Mouse (Mus musculus) erythroblast, embryonic 14.5 days (primary cell): Measurements from ENCODE around the gene Svs1.

ENCODE experiments used
- GATA1 ChIP-seq: IDR thresholded peaks from 2 replicates; pipeline ENCODE4 v1.6.1; 2012; ENCODE audit warnings: low read length, inconsistent platforms, mixed read lengths
- TAL1 ChIP-seq: IDR thresholded peaks from 3 replicates; pipeline ENCODE4 v1.6.1; 2012; ENCODE audit warnings: low read length, inconsistent platforms, mixed read lengths

DNA sequence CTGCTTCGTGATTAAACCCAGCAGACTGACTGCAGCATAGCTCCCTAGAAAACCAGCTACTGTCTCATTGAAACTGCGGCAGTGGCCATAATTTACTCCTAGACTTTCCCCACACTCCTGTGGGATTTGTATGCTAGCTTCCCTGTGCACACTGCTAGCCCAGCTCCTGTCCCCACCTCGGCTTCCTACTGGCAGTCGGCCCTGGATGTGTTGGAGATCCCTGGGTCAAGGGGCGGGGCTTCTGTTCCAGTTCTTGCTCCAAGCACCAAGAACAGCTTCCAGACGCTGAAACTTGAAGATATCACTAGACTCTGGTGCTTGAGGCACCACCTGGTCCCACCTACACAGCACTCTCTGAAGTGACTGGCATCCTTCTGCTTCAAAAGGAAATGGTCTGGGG, 11.5 kb downstream of the Svs1 start:
- no peak for TF ChIP-seq GATA1
- TF ChIP-seq TAL1, result no peak
